Mouse (Mus musculus) layer of hippocampus, postnatal 14 days (tissue): Measurements from ENCODE around the gene Ano1. TPM values are rescaled to one million over a fixed set of nuclear protein-coding genes. Genes with fewer than 3 reads are reported as not detected.

Experiments
- DNase-seq, 2 experiments: peaks; one replicate each; pipeline ENCODE4 v3.0.0; 2021 to 2022; ENCODE audit warnings: low spot score in 2 of 2, mixed read lengths in 1 of 2
- total RNA-seq, 2 experiments: library from RNA; stranded (reverse); gene quantifications; 2 replicates each; pipeline ENCODE4 v1.2.3; 2021

Gene Ano1
- total RNA-seq, 2 experiments from 2014 or later: 2.3 to 5.5 TPM

GRCm38 (mm10) chr7:144600333-144600900 is 151.4 kb downstream of the Ano1 start:
- DNase-seq: peak in 1 of 2 experiments; percentile 8

GRCm38 (mm10) chr7:144589508-144589907 is 162.3 kb downstream of the Ano1 start:
- DNase-seq: peak in 1 of 2 experiments; percentile 15

GRCm38 (mm10) chr7:144587291-144587690 is 164.5 kb downstream of the Ano1 start:
- peak; percentile 46 to 48 for DNase-seq

- peak; percentile 70 to 72 for DNase-seq
Observed at GRCm38 (mm10) chr7:144585648-144586047, 166.1 kb downstream of the Ano1 start.

GRCm38 (mm10) chr7:144583619-144584018 is 168.2 kb downstream of the Ano1 start:
- peak; percentile 21 to 36 for DNase-seq

GRCm38 (mm10) chr7:144582284-144582980 is 169.3 kb downstream of the Ano1 start, which contains the start of gene Fadd:
Gene Fadd (minus strand): TSS chr7:144582463.
- DNase-seq: peak; percentile 95

- peak; percentile 53 to 62 for DNase-seq
Observed at GRCm38 (mm10) chr7:144581559-144582283, 170.1 kb downstream of the Ano1 start.

GRCm38 (mm10) chr7:144577876-144578275 is 173.9 kb downstream of the Ano1 start:
- peak in 1 of 2 experiments; percentile 28 for DNase-seq

GRCm38 (mm10) chr7:144572234-144572633 is 179.5 kb downstream of the Ano1 start:
- no peak for DNase-seq

GRCm38 (mm10) chr7:144571598-144571997 is 180.2 kb downstream of the Ano1 start:
- no peak for DNase-seq

GRCm38 (mm10) chr7:144569428-144569827 is 182.3 kb downstream of the Ano1 start:
- DNase-seq: no peak

- DNase-seq: no peak
Observed at GRCm38 (mm10) chr7:144568091-144568490, 183.7 kb downstream of the Ano1 start.

- DNase-seq: no peak
Observed at GRCm38 (mm10) chr7:144566921-144567682, 184.7 kb downstream of the Ano1 start.

GRCm38 (mm10) chr7:144563456-144564155 is 188.2 kb downstream of the Ano1 start:
- DNase-seq: no peak

GRCm38 (mm10) chr7:144562016-144562415 is 189.8 kb downstream of the Ano1 start:
- no peak for DNase-seq

GRCm38 (mm10) chr7:144560594-144560993 is 191.2 kb downstream of the Ano1 start:
- no peak for DNase-seq

- no peak for DNase-seq
Observed at GRCm38 (mm10) chr7:144558552-144558951, 193.2 kb downstream of the Ano1 start.

- DNase-seq: no peak
Observed at GRCm38 (mm10) chr7:144554123-144554472, 197.7 kb downstream of the Ano1 start.

- peak; percentile 95 to 97 for DNase-seq
Observed at GRCm38 (mm10) chr7:144553237-144554122, 198.3 kb downstream of the Ano1 start, which contains the start of gene Ppfia1. Gene Ppfia1 (minus strand): TSS chr7:144553729.

- no peak for DNase-seq
Observed at GRCm38 (mm10) chr7:144552274-144552673, 199.5 kb downstream of the Ano1 start.
